In the genomic region with DNA sequence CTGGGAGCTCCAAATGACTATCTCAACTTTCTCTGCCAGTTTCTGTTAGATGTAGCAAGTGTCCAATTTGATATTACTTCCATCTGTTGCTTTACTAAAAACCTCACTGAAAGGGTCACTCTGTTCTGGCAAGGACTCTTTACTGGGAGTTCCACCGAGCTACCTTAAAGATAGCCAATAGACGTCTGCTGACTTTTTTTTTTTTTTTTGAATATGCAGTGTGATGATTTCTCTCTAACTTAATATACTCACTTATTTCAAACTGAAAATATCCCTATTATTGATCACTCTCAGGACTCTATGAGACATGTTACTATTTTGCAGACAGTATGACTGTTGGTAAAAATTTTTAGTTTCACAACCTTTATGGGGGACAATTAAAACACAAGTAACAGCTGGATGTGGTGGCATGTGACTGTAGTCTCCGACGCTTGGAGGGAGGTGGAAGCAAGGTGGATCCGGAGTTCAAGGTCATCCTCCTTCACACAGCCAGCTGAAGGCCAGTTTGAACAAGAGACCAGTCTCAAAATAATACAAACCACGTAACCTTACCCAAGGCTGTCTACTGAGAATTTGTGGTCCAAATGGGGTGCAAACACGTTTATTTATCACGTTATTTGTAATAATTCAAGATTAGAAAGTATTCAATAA, we compare ENCODE assay signal across 8 mouse cellular contexts. TPM values are rescaled to one million over a fixed set of nuclear protein-coding genes. Genes with fewer than 3 reads are reported as not detected.
A peak's percentile ranks its signal among the peaks of the same experiment; 100 is the strongest.
DNase-seq lines count a peak whose midpoint lies in the region; ATAC-seq and TF ChIP-seq lines count a peak whose summit lies in the region.

No protein-coding gene starts in this region.

- H3K9me3 ChIP-seq in embryonic facial prominence, embryonic 15.5 days (replicated peaks), result no peaks in the 10 kb centered on the region
- no peaks in the 10 kb centered on the region for H3K9me3 ChIP-seq in kidney, postnatal 0 days (replicated peaks; ENCODE audit: low read length)
- no peaks in the 10 kb centered on the region for H3K9me3 ChIP-seq in neural tube, embryonic 14.5 days (ENCODE audit: control insufficient read depth, low read length)

- peaks cover 27% of the 10 kb centered on the region for H3K79me2 ChIP-seq in liver, adult 2 months (ENCODE audit: control insufficient read depth, insufficient read depth, low read length)

- H3K4me1 ChIP-seq in liver, adult 2 months (ENCODE audit: control insufficient read depth, insufficient read depth, low read length), result peaks cover 8% of the 10 kb centered on the region
- H3K4me1 ChIP-seq in embryonic facial prominence, embryonic 15.5 days, result peaks cover 12% of the 10 kb centered on the region
- H3K4me1 ChIP-seq in kidney, postnatal 0 days (replicated peaks; ENCODE audit: insufficient read depth, low read length), result 0 out of 2 replicates have a peak, but pooled peaks cover 3% of the 10 kb centered on the region
- H3K4me1 ChIP-seq in neural tube, embryonic 14.5 days (ENCODE audit: control insufficient read depth, insufficient read depth, low read length), result peaks cover 4% of the 10 kb centered on the region; the same call in 1 of the 2 replicates

- peak; percentile 84 for DNase-seq in liver, adult 2 months (ENCODE audit: extremely low read depth, low read depth, low spot score)
- no peak for DNase-seq in liver
- DNase-seq in kidney, postnatal 0 days (ENCODE audit: low spot score), result peak; percentile 13
- DNase-seq in thymus, postnatal 25 days, result no peak
- no peak for DNase-seq in urinary bladder, postnatal 14 days (ENCODE audit: low spot score)

- peak overlapping the region; percentile 70 for H3K9ac ChIP-seq in liver, adult 2 months (ENCODE audit: low read depth, low read length)
- peak overlapping the region; percentile 89 for H3K9ac ChIP-seq in embryonic facial prominence, embryonic 15.5 days
- H3K9ac ChIP-seq in kidney, postnatal 0 days (ENCODE audit: low read depth, low read length), result peak overlapping the region; percentile 86
- peak overlapping the region; percentile 88 for H3K9ac ChIP-seq in neural tube, embryonic 14.5 days (replicated peaks; ENCODE audit: low read depth, low read length)

- 4% methylated on average over 8 of the region's 8 CpGs for WGBS in liver, adult 2 months
- whole genome bisulfite sequencing in embryonic facial prominence, embryonic 15.5 days, result 17% methylated on average over 8 of the region's 8 CpGs
- WGBS in kidney, postnatal 0 days, result 10% methylated on average over 8 of the region's 8 CpGs
- WGBS in neural tube, embryonic 14.5 days, result 27% methylated on average over 8 of the region's 8 CpGs

- no peak for TF ChIP-seq POLR2A in liver, adult 2 months (IDR thresholded peaks at IDR 0.05; ENCODE audit: extremely low read depth, insufficient read depth, low read length)

- no peaks in the 10 kb centered on the region for H3K27me3 ChIP-seq in liver, adult 2 months (ENCODE audit: control insufficient read depth, insufficient read depth, low read length)
- H3K27me3 ChIP-seq in embryonic facial prominence, embryonic 15.5 days, result no peaks in the 10 kb centered on the region
- H3K27me3 ChIP-seq in kidney, postnatal 0 days (ENCODE audit: insufficient read depth, low read length), result no peaks in the 10 kb centered on the region
- no peaks in the 10 kb centered on the region for H3K27me3 ChIP-seq in neural tube, embryonic 14.5 days (ENCODE audit: control insufficient read depth, insufficient read depth, low read length)

- no peak for ATAC-seq in embryonic facial prominence, embryonic 15.5 days (ENCODE audit: insufficient number of reproducible peaks, low FRiP score, low TSS enrichment, low read depth)
- ATAC-seq in kidney, postnatal 0 days (replicated peaks; ENCODE audit: low FRiP score, low read depth), result no peak
- ATAC-seq in neural tube, embryonic 14.5 days (ENCODE audit: low read depth), result no peak
- no peak for ATAC-seq in monocyte, adult 5-6 weeks (replicated peaks; ENCODE audit: insufficient number of reproducible peaks, low FRiP score, low TSS enrichment, poor library complexity, severe bottlenecking)

- peak overlapping the region; percentile 56 for H3K4me2 ChIP-seq in embryonic facial prominence, embryonic 15.5 days (replicated peaks)
- H3K4me2 ChIP-seq in kidney, postnatal 0 days (ENCODE audit: low read length), result peak overlapping the region; percentile 89
- H3K4me2 ChIP-seq in neural tube, embryonic 14.5 days (ENCODE audit: low read depth, low read length), result peak overlapping the region; percentile 70

- no peak for TF ChIP-seq CTCF in liver, adult 2 months (IDR thresholded peaks at IDR 0.05; ENCODE audit: low read depth, low read length)
- TF ChIP-seq CTCF in kidney, postnatal 0 days (IDR thresholded peaks at IDR 0.05; ENCODE audit: low read depth), result no peak

- H3K27ac ChIP-seq in liver, adult 2 months (replicated peaks; ENCODE audit: insufficient read depth, low read depth, low read length), result peak overlapping the region; percentile 99
- H3K27ac ChIP-seq in embryonic facial prominence, embryonic 15.5 days (replicated peaks), result no peak overlapping the region
- H3K27ac ChIP-seq in kidney, postnatal 0 days, result peak overlapping the region; percentile 92
- no peak overlapping the region for H3K27ac ChIP-seq in neural tube, embryonic 14.5 days (ENCODE audit: low read depth, low read length)

- H3K4me3 ChIP-seq in liver, adult 2 months (ENCODE audit: insufficient read depth, low read depth, low read length), result peak overlapping the region; percentile 97
- peak overlapping the region; percentile 93 for H3K4me3 ChIP-seq in embryonic facial prominence, embryonic 15.5 days (replicated peaks)
- H3K4me3 ChIP-seq in kidney, postnatal 0 days (replicated peaks; ENCODE audit: low read depth, low read length), result peak overlapping the region; percentile 85
- H3K4me3 ChIP-seq in neural tube, embryonic 14.5 days (ENCODE audit: low read depth, low read length), result peak overlapping the region; percentile 92

- H3K36me3 ChIP-seq in liver, adult 2 months (ENCODE audit: control insufficient read depth, insufficient read depth, low read length), result peaks cover 18% of the 10 kb centered on the region
- peaks cover 7% of the 10 kb centered on the region for H3K36me3 ChIP-seq in embryonic facial prominence, embryonic 15.5 days
- H3K36me3 ChIP-seq in kidney, postnatal 0 days (ENCODE audit: insufficient read depth, low read length), result peaks cover 8% of the 10 kb centered on the region; the same call in 1 of the 2 replicates
- H3K36me3 ChIP-seq in neural tube, embryonic 14.5 days (ENCODE audit: control insufficient read depth, insufficient read depth, low read length), result peaks cover 18% of the 10 kb centered on the region

RNA-seq across cellular contexts. Expression of a gene that starts 0.8 kb away (rescaled TPM):
- total RNA-seq in liver, adult 2 months (2014; rRNA removed), result 83.6 and 102 TPM in 2 replicates
- 51.1 and 58.2 TPM in 2 replicates for polyA plus RNA-seq in liver, adult 2 months (2012; rRNA removed)
- polyA plus RNA-seq in embryonic facial prominence, embryonic 15.5 days (2015; fragmentation: Nextera tagmentation; extraction: Ambion mirVana), result 206 and 209 TPM in 2 replicates
- polyA plus RNA-seq in kidney, postnatal 0 days (2015; fragmentation: Nextera tagmentation; extraction: Ambion mirVana), result 198 and 219 TPM in 2 replicates
- 144 and 155 TPM in 2 replicates for polyA plus RNA-seq in neural tube, embryonic 14.5 days (2014; fragmentation: Nextera tagmentation; extraction: Ambion mirVana)
- 119 to 165 TPM (median 132 TPM) in 3 replicates for total RNA-seq in monocyte, adult 5-6 weeks (2017)

RNA-seq across cellular contexts. Expression of a gene that starts 1.1 kb away (rescaled TPM):
- 134 and 150 TPM in 2 replicates for total RNA-seq in liver, adult 2 months (2014; rRNA removed)
- polyA plus RNA-seq in liver, adult 2 months (2012; rRNA removed), result 155 TPM in 2 replicates
- 25.1 and 27.4 TPM in 2 replicates for polyA plus RNA-seq in embryonic facial prominence, embryonic 15.5 days (2015; fragmentation: Nextera tagmentation; extraction: Ambion mirVana)
- polyA plus RNA-seq in kidney, postnatal 0 days (2015; fragmentation: Nextera tagmentation; extraction: Ambion mirVana), result 47.2 and 48.6 TPM in 2 replicates
- polyA plus RNA-seq in neural tube, embryonic 14.5 days (2014; fragmentation: Nextera tagmentation; extraction: Ambion mirVana), result 46.8 and 61.6 TPM in 2 replicates
- 8.0 to 12.6 TPM (median 12.2 TPM) in 3 replicates for total RNA-seq in monocyte, adult 5-6 weeks (2017)

RNA-seq across cellular contexts. Expression of a gene that starts 19.3 kb away (rescaled TPM):
- total RNA-seq in liver, adult 2 months (2014; rRNA removed), result 0.55 and 0.81 TPM in 2 replicates
- not detected in 2 replicates for polyA plus RNA-seq in liver, adult 2 months (2012; rRNA removed)
- polyA plus RNA-seq in embryonic facial prominence, embryonic 15.5 days (2015; fragmentation: Nextera tagmentation; extraction: Ambion mirVana), result 23.3 and 34.9 TPM in 2 replicates
- 0.39 and 0.47 TPM in 2 replicates for polyA plus RNA-seq in kidney, postnatal 0 days (2015; fragmentation: Nextera tagmentation; extraction: Ambion mirVana)
- not detected in 2 replicates for polyA plus RNA-seq in neural tube, embryonic 14.5 days (2014; fragmentation: Nextera tagmentation; extraction: Ambion mirVana)
- total RNA-seq in monocyte, adult 5-6 weeks (2017), result not detected in 3 replicates

RNA-seq across cellular contexts. Expression of a gene that starts 23.6 kb away (rescaled TPM):
- 15.0 and 15.4 TPM in 2 replicates for total RNA-seq in liver, adult 2 months (2014; rRNA removed)
- 22.1 and 29.2 TPM in 2 replicates for polyA plus RNA-seq in liver, adult 2 months (2012; rRNA removed)
- 64.2 and 67.5 TPM in 2 replicates for polyA plus RNA-seq in embryonic facial prominence, embryonic 15.5 days (2015; fragmentation: Nextera tagmentation; extraction: Ambion mirVana)
- polyA plus RNA-seq in kidney, postnatal 0 days (2015; fragmentation: Nextera tagmentation; extraction: Ambion mirVana), result 48.0 and 53.9 TPM in 2 replicates
- 55.8 and 60.1 TPM in 2 replicates for polyA plus RNA-seq in neural tube, embryonic 14.5 days (2014; fragmentation: Nextera tagmentation; extraction: Ambion mirVana)
- 21.5 to 28.2 TPM (median 25.0 TPM) in 3 replicates for total RNA-seq in monocyte, adult 5-6 weeks (2017)

RNA-seq across cellular contexts. Expression of a gene that starts 24.2 kb away (rescaled TPM):
- 17.5 and 20.3 TPM in 2 replicates for total RNA-seq in liver, adult 2 months (2014; rRNA removed)
- polyA plus RNA-seq in liver, adult 2 months (2012; rRNA removed), result 24.6 and 34.4 TPM in 2 replicates
- 78.8 and 86.1 TPM in 2 replicates for polyA plus RNA-seq in embryonic facial prominence, embryonic 15.5 days (2015; fragmentation: Nextera tagmentation; extraction: Ambion mirVana)
- polyA plus RNA-seq in kidney, postnatal 0 days (2015; fragmentation: Nextera tagmentation; extraction: Ambion mirVana), result 45.0 and 53.1 TPM in 2 replicates
- 89.4 and 101 TPM in 2 replicates for polyA plus RNA-seq in neural tube, embryonic 14.5 days (2014; fragmentation: Nextera tagmentation; extraction: Ambion mirVana)
- 62.6 to 73.7 TPM (median 72.9 TPM) in 3 replicates for total RNA-seq in monocyte, adult 5-6 weeks (2017)

Comparison
In these comparisons a context has a peak if more than half of its experiments do, and no peak if none do; other contexts are left out.
1. DNase-seq: peak in liver, adult 2 months (single experiment) and kidney, postnatal 0 days (single experiment); none in liver (single experiment), thymus, postnatal 25 days (single experiment) and urinary bladder, postnatal 14 days (single experiment).
2. H3K27ac ChIP-seq: peak in liver, adult 2 months (single experiment) and kidney, postnatal 0 days (single experiment); none in embryonic facial prominence, embryonic 15.5 days (single experiment) and neural tube, embryonic 14.5 days (single experiment).
3. RNA of a gene that starts 19.3 kb away (polyA plus RNA-seq): 23.3 to 34.9 TPM in embryonic facial prominence, embryonic 15.5 days; 0.39 to 0.47 TPM in kidney, postnatal 0 days, not detected in liver, adult 2 months and not detected in neural tube, embryonic 14.5 days; every median in the first group is over 10 times any median in the second.
4. Peak in every context shown above with its lines, with median percentiles within 50 percentile points of each other: H3K4me3 ChIP-seq, H3K9ac ChIP-seq and H3K4me2 ChIP-seq.